Mouse (Mus musculus) cerebellum, adult 9-11 months (tissue): Measurements from ENCODE around the gene Dlg3.

Source experiments
- DNase-seq: peaks from one replicate; pipeline ENCODE4 v3.0.0; 2022

The Dlg3 gene

DNA sequence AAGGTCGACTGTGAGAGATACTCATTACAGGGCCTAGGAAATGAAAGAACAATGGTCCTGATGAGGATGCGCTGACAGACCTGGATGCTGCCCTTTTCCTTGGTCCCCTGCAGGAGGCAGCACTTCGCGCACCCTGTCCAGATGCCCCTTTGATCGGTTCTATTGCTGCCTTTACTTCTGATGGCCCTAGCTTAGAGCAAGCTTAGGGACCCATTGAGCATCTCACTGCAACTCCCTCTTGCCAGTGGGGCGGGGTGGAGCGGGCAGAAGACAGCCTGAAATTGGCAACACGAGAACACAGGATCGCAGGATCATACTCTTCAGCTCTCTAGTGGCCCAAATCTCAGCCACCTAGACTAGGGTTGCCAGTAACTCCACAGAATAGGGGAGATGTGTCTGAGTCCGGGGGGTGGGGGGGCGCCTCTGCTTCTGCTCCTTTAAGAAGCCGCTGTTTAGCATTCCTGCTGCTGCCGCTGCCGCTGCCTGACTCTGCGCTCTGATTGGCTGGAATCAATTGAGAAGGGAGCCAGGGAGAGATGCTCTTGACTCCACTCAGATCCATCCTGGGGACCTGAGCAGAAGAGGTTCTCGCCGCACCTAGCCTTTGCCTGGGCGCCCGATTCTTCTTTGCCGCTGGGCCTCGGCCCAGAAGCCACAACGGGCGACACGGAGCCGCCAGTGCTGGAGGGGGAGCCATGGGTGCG lies at the start of gene Dlg3:
TSS of gene Dlg3 (plus strand) at position 542 of the 704 bp plus-strand sequence.
- peak; percentile 79 for DNase-seq

DNA sequence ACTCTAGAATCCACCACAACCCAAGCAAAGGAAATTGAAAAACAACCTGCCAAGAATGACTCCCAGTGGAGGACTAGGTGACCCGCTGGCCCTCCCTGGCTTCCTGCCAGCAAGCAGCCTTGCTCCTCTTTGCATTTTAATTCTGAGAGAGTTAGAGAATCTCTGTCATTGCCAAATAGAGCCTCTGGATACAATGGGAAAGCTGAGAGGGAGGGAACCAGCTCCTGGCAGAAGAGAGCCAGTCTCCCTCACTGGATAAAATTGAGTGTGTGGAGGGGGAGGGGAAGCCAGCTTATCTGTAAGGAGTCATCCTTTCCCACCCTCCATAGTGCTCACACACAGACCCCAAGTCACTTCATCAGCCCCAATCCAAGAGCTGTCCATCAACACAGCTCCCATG lies 38.6 kb upstream of the Dlg3 start:
- DNase-seq = peak; percentile 2

DNA sequence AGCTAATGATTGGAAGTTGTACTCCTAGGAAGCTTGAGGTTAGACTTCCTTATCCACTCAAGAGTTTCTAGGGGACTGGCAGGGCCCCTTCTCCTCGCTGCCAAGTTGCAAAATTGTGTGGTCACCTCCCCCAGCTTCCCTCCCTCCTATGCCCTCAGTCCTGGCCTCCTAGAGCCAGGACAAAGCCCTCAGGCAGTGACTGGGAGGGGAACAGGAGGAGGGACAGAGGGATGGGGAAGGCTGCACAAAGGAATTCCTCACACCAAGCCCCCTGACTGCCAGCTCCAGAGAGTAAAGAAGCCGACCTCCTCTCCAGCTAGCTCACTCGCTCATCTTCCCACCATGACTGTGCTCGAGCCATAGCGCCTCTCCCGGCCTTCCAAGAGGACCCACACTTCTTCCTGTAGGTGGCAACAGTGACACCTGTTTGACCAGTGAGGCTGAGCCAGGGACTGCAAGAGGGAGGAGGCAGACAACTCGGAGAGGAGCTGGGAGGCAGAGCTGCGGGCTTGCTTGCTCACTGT lies 37.8 kb upstream of the Dlg3 start, which contains the start of gene Gdpd2:
TSS of gene Gdpd2 (plus strand) at position 209 of the 524 bp plus-strand sequence.
- DNase-seq = peak; percentile 53

DNA sequence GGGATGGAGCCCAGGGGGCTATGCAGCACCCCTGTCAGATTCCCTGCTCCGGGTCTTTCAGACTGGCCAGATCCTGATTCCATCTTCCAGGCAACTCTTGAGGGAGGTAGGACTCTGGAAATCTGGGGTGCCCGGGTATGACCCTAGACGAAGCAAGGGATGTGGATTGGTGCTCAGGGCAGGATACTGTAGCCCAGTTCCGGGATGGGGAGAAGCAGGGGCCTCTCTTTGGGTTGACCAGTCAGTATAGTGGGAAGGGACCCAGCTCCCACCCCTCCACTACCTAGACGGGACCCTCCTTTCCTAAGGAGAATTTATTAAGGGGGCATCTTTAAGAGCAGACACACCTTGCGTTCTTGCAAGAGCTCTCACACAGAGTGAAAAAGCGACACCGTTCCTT lies 37.3 kb upstream of the Dlg3 start:
- no peak for DNase-seq

DNA sequence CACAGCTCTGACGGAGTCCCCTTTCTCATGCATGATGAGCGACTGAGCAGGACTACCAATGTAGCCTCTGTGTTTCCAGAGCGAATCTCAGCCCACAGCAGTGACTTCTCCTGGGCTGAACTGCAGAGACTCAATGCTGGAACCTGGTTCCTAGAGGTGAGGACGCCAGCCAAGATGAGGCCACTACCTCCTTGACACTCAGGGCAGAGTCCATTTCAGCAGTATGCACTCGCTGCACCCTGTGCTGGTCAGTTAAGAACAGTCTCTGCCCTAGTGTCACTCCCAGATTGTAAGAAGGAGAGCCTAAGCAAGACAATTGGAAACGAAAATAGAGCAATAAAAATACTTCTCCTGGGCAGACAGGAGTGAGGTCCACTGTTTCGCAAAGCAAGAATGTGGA lies 33.2 kb upstream of the Dlg3 start:
- no peak for DNase-seq

DNA sequence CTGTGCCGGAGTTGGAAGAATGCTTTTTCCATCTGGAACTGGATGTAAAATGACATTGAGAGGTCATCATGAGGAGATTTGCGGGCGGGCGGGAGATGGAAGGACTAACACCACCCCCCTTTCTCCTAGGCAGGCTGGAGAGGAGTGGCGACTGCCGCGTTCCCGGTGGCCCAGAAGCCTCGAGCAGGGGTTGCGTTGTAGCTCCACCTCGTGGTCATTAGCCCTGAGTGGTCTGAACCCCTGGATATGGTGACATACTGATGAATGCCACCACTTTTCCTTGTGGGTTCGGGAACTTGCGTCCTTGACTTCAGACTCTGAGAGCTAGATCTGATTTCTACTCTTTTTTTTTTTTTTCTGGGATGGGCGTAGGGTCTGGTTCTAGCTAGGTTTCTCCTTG lies 28.6 kb upstream of the Dlg3 start:
- DNase-seq = peak; percentile 54

DNA sequence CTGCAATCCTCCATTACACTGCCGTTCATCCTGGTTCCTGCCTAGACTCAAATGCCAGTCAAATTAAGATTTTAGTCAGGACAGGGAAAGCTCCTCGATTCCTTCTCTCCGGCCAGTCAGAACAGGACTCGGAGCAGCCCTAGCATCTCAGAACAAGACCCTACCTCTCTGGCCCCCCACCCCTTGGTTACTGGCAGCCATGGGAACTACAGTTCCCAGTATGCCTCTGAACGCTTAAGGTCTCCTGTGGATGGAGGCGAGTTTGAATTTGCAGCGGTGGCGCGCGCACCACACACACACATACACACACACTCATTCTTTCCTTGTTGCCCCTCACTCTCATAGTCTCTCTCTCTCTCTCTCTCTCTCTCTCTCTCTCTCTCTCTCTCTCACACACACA lies 28.1 kb upstream of the Dlg3 start:
- peak; percentile 9 for DNase-seq

DNA sequence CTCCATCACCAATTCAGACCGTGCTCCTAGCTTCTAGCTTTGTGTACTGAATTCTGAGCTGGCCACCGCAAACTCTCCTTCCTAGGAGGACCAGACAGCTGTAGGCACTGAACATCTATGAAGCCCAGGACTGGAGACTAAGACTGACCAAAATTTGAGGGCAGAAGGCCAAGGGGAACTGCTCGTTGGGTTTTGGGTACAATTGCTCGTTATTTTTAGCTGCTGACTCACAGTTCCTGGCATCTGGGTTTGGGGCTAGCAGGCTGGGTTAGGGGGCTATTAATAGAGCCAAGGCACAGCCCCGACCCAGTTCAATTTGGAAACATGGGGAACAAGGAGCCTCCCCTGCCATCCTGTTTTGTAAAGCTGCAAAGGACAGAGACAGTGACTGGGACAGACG lies 26.7 kb upstream of the Dlg3 start:
- no peak for DNase-seq

DNA sequence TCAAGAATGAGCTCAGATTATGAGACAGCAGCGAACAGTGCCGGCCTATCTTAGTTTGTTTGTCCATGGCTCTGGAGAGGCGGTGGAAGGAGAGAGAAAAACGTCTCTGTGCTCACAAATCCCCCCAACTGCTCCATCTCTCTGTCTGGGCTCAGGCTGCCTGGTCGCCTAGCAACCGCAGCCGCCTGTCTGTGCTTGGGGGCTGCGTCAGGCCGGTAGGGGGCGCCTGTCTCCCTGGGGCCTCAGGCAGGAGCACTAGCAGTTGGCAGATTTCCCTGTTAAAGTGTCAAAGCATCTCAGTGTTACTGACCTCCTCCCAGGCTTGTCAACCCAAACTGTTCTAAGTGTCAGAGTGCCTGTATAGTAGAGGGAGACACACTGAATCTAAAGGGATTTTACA lies 25.6 kb upstream of the Dlg3 start:
- peak; percentile 44 for DNase-seq

DNA sequence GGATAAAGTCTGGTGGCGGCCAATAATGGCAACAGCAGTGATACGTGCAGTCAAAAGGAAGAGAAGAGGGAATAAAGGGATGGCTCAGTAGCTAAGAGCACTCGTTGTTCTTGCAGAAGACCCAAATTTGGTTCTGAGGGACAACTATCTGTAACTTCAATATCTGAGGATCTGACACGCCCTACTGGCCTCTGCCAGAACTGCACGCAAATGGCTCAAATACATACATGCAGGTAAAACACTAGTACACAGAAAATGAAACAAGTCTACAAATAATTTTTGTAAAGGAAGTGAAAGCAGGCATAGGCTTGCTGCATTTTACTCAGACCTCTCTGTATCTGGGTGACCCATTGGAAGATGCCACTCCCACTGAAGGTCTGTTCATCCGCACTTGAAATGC lies 1.7 kb upstream of the Dlg3 start:
- DNase-seq = no peak

DNA sequence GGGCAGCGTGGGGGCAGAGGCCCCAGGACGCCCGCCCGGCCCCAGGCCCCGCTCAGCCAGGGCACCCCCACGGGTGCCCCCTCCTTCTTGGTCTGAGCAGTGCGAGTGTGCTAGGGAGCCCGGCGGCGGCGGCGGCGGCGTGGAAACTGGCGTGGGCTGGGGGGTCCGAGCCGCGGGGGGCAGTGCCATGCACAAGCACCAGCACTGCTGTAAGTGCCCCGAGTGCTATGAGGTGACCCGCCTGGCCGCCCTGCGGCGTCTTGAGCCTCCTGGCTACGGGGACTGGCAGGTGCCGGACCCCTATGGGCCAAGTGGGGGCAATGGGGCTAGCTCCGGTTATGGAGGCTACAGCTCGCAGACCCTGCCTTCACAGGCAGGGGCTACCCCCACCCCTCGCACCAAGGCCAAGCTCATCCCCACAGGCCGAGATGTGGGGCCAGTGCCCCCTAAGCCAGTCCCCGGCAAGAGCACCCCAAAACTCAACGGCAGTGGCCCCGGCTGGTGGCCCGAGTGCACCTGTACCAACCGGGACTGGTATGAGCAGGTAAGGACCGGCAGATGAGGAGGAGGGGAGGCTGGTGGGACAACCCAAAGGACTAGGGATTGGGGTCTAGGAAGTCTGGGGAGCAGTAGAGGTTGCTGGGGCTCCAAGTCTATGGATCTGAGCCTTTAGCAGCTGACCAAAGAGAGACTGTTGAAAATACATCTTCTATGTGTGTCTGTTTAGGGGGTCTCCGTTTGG lies 534 bp downstream of the Dlg3 start:
- DNase-seq = peak; percentile 64

DNA sequence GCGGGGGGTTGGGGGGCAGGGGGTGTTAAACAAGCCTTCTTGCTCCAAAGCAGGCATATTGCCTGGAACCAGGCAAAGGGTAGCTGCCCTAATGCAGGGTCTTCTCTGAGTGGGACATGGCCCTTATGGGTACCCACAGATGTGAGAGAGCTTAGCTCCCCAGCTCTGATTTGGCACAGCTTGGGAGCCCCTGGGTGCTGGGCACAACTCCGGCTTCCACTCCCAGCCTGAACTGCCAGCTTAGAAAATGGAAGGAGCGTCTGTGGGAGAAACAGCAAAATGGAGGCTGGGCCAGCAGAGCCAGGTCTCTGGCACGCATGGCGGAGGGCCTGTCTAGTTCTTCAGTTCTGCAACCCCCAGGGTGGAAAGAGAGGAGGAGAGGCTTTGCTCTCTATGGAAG lies 1.8 kb downstream of the Dlg3 start:
- peak; percentile 45 for DNase-seq

DNA sequence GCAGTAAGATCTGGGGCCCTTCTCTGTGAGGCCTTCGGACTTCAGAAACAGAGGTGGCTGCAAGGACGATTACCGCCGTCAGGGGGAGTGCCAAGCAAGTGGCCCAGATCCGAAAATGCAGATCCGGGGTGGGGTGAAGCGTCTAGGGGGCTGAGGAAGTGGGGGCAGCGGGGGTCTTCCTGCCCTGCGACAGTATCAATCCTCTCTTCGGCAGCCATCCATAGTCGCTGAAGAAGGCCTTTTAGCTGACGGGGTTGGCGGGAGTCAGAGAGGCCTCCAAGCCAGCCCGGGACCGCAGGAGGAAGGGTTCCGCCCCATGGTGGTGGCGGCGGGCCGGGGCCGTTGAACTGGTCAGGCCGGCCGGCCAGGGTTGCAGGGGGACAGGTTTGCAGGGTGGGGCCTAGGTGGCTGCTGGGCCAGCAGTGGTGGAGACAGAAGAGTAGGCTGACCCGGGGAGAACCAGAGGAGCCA lies 6.9 kb downstream of the Dlg3 start:
- no peak for DNase-seq

DNA sequence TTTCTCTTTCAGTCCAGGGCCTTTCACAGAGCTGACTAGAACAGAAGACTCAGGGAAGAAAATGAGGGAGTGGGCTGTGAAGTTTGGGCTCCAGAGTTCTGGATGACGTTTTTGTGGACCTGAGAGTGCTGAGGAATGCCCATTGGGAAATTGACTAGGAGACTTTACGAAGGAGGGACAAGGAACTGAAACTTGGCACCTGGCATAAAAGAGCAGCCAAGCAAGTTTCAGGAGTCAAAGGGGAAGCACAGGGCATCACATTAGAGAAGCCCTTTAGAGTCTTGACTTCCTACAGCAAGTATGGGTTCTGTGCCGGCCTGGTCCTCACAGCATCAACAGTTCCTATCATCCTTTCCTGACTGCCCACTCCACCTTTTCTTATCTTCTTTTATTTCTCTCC lies 7.9 kb downstream of the Dlg3 start:
- DNase-seq = no peak

DNA sequence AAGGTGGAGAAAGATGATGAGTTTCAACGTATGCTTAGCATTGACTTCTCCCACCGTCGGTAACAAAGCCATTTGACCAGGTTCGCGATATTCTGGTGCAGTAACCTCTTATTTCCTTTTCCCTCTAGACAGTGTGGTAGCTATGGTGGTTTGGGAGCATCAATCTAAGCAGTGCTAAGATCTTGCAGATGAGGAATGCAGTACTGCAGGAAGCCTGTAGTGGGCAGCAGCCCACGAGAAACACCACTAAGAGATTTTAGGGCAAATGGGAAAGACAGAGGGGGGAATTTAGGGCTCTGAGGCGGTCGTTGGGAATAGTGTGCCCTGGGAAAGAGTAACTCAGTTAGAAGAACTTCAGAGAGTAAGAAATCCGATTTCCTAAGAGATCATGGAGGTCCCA lies 9.0 kb downstream of the Dlg3 start:
- DNase-seq = peak; percentile 69

DNA sequence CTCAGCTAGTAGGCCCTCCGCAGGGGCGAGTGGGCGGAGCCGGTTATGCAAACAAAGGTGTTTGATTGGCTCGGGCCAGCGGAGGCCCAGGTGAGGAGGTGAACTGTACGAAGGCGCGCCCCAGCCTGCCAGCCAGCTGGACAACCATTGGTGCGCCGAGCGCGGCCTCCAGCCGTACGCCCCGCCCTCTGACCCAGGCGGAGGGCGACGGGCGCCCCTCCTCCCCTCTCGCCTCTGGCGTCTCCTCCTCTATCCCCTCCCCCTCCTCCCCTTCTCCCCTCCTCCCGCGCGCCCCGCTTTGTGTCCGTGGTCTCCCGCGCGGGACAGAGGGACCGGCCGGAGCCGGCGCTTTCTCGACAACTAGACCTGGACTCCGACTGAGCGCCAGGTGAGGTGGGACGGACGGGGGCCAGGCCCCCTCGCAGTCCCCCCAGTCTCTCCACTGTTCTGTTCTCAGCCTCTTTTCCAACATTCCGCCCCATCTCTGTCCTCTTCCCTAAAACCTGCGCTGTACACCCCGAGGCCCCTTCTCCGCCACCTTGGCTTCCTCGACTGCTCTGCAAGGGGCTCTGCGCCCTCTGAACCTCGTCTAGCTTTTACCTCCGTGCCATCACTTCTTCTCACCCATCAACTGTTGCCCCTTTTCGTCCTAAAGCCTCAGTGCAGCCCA lies 9.6 kb downstream of the Dlg3 start:
- peak; percentile 88 for DNase-seq

DNA sequence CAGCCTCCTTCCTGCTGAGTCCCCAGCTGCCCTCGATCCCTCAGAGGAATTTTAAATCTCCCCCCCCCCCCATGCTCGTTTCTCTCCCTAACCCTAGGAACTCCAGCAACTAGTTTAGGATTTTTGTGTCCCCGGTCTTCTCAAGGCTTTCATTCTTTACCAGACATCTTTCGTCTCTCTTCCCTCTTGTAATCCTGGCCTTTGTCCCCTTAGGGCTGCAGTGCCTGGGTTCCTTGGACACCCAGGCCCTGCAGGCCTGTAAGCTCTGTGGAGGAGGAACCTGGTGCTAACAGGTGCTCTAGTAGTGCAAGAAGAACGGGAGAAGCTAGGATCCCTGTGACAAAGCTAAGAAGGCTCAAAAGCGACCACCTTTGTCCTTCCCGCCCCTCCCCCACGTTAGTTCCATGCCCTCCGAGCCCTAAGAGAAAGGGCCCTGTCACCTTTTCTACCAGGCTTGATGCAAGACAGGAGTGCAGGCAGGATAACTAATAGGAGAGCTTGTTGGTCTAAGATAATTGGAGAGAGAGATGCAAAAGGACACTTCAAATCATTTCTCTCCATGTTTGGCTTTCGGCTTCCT lies 10.2 kb downstream of the Dlg3 start:
- peak; percentile 25 for DNase-seq

DNA sequence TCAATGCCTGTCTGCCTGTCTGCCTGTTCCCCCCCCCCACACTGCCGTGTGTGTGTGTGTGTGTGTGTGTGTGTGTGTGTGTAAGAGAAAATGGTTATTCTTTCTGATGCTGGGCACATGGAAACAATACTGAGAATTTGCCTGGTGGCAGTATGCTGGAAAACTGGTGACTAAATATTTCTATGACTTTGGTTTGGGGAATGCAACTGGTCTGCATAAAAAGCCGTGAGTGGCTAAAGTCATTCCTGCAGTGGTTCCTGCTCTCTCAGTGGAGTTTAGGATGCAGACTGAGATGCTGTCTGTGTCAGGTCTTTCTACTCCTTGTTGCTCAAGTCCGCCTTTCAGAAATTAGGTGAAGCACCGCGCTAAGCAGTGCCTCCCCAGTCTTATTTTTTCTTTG lies 10.9 kb downstream of the Dlg3 start:
- peak; percentile 6 for DNase-seq

DNA sequence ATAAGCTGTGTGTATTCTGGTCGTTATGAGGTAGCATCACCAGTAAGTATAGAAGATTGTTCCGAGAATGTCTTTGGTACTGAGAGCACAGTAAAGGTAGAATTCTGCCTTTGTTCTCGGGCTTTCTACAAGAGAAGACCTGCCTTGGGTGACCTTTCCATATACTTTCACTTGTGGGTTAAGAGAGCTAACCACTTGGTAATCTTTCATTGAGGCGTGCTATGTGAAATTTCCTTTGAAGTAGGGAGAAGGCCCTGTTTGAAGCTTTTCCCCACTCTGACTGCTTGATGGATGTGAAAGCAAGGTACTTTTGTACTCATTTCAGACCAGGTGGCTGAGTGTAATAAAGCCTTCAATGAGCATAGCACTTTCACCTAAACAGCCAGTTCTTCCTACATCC lies 21.8 kb downstream of the Dlg3 start:
- no peak for DNase-seq

DNA sequence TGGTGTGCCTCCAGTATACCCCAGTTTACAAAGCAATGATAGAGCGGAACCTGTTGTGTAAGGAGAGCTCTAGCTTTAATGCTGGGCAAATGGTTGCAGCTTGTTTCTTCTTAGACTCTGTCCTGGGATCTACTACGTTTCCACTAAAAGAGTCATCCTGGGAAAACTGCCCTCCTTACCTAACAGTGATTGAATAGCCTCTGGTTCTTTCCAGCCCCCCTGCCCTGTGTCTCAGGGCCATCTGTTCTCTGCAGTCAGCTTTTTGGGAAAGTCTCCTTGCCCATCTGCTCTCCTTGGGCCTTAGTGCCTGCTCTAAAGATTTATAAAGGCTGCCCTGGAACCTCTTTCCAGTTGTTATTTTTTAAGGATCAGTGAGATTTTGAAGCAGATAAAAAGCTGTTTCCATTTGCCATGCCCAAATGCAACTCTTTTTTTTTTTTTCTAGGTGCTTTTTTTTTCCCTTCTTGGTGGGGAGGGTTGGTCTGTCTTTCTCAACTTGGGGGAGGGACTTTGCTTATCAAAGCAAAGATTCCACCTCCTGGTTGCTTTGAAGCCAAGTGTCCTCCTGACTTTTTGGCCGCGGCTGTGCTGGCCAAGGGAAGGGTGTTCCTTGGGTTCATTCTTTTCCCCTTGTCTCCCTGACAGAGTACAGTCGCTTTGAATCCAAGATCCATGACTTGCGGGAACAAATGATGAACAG lies 28.7 kb downstream of the Dlg3 start:
- DNase-seq = peak; percentile 71

DNA sequence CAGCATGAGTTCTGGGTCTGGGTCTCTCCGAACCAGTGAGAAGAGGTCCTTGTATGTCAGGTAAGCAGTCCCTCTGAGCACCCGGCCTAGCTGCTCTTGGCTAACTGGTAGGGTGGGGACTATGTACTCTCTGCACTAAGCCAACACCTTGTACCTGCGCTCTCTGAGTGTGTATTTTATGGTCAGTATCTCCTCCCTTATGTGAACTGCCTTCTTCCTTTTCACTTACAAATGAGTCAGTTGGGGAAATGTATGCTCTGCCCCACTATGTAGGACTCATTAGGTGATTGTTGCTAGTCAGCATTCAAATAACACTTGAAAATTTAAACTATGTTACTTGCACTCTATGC lies 29.2 kb downstream of the Dlg3 start:
- no peak for DNase-seq

DNA sequence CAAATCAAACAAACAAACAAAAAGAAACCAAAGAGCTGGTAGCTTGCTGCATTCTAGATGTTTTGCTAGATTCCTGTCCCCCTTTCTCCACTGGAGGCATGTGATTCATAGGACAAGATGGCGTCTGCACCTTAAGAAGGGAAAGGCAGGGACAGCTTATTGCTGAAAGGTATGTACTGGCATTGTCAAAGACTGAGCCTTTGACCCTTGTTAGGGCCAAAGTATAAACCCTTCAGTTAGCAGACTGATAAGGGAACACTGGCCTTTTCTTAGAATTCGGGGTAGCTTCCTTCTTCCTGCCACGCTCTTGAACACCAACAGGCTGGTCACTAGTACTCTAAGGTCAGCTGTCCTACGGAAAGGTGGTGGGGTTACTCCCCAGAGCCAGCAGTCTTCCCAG lies 29.8 kb downstream of the Dlg3 start:
- no peak for DNase-seq
